Mouse (Mus musculus): Measurements from ENCODE around the gene Krt7.

Krt7 gene

GRCm38 (mm10) chr15:101376776-101377061, 34.1 kb upstream of the Krt7 start:
- DNase-seq (ENCODE audit: low spot score in 2 of 2) = no peak

GRCm38 (mm10) chr15:101378646-101379045, 32.2 kb upstream of the Krt7 start:
- DNase-seq (ENCODE audit: low spot score in 2 of 2) = no peak

GRCm38 (mm10) chr15:101381758-101382157, 29.1 kb upstream of the Krt7 start:
- DNase-seq (ENCODE audit: low spot score in 2 of 2) = no peak

GRCm38 (mm10) chr15:101382811-101383210, 28.0 kb upstream of the Krt7 start:
- DNase-seq (ENCODE audit: low spot score in 2 of 2) = no peak

GRCm38 (mm10) chr15:101384610-101385009, 26.2 kb upstream of the Krt7 start:
- no peak for DNase-seq (ENCODE audit: low spot score in 2 of 2)

GRCm38 (mm10) chr15:101385064-101385463, 25.8 kb upstream of the Krt7 start:
- no peak for DNase-seq (ENCODE audit: low spot score in 2 of 2)

GRCm38 (mm10) chr15:101387176-101387575, 23.7 kb upstream of the Krt7 start:
- DNase-seq (ENCODE audit: low spot score in 2 of 2) = no peak

- peak in 1 of 2 experiments; percentile 66 for DNase-seq (ENCODE audit: low spot score in 2 of 2)
Observed at GRCm38 (mm10) chr15:101388034-101388541, 22.8 kb upstream of the Krt7 start.

GRCm38 (mm10) chr15:101390203-101390602, 20.6 kb upstream of the Krt7 start:
- peak in 1 of 2 experiments; percentile 78 for DNase-seq (ENCODE audit: low spot score in 2 of 2)

GRCm38 (mm10) chr15:101392251-101392650, 18.6 kb upstream of the Krt7 start:
- DNase-seq (ENCODE audit: low spot score in 2 of 2) = no peak

- DNase-seq (ENCODE audit: low spot score in 2 of 2) = no peak
Observed at GRCm38 (mm10) chr15:101394908-101395307, 15.9 kb upstream of the Krt7 start.

GRCm38 (mm10) chr15:101396466-101396865, 14.4 kb upstream of the Krt7 start:
- no peak for DNase-seq (ENCODE audit: low spot score in 2 of 2)

- DNase-seq (ENCODE audit: low spot score in 2 of 2) = no peak
Observed at GRCm38 (mm10) chr15:101396921-101397320, 13.9 kb upstream of the Krt7 start.

- DNase-seq (ENCODE audit: low spot score in 2 of 2) = no peak
Observed at GRCm38 (mm10) chr15:101397683-101398082, 13.2 kb upstream of the Krt7 start.

- no peak for DNase-seq (ENCODE audit: low spot score in 2 of 2)
Observed at GRCm38 (mm10) chr15:101398269-101398668, 12.6 kb upstream of the Krt7 start.

GRCm38 (mm10) chr15:101412188-101412587, 1.3 kb downstream of the Krt7 start:
- peak; percentile 85 to 87 for DNase-seq (ENCODE audit: low spot score in 2 of 2)

GRCm38 (mm10) chr15:101413916-101414635, 3.2 kb downstream of the Krt7 start:
- no peak for DNase-seq (ENCODE audit: low spot score in 2 of 2)

GRCm38 (mm10) chr15:101414807-101415565, 4.1 kb downstream of the Krt7 start:
- no peak for DNase-seq (ENCODE audit: low spot score in 2 of 2)

GRCm38 (mm10) chr15:101418950-101419349, 8.1 kb downstream of the Krt7 start:
- DNase-seq (ENCODE audit: low spot score in 2 of 2) = no peak

GRCm38 (mm10) chr15:101420903-101421302, 10.1 kb downstream of the Krt7 start:
- DNase-seq (ENCODE audit: low spot score in 2 of 2) = no peak

- DNase-seq (ENCODE audit: low spot score in 2 of 2) = no peak
Observed at GRCm38 (mm10) chr15:101424914-101425313, 14.1 kb downstream of the Krt7 start.

GRCm38 (mm10) chr15:101436611-101437010, 25.8 kb downstream of the Krt7 start:
- no peak for DNase-seq (ENCODE audit: low spot score in 2 of 2)

GRCm38 (mm10) chr15:101438555-101438954, 27.7 kb downstream of the Krt7 start, which contains the start of gene Krt87:
Gene Krt87, minus strand, starts transcription at chr15:101438804.
- no peak for DNase-seq (ENCODE audit: low spot score in 2 of 2)

All from urinary bladder, adult 18-20 months (tissue).